Mouse (Mus musculus): Measurements from ENCODE around the gene Helz. TPM values are rescaled to one million over a fixed set of nuclear protein-coding genes. Genes with fewer than 3 reads are reported as not detected.
A peak's percentile ranks its signal among the peaks of the same experiment; 100 is the strongest.

Gene Helz
- polyA plus RNA-seq, 1 experiment from 2014 or later: 19.5 TPM

GRCm38 (mm10) chr11:107651391-107651790, 103.7 kb downstream of the Helz start:
- whole genome bisulfite sequencing: 73% methylated on average over 7 of the region's 7 CpGs
- H3K4me2 ChIP-seq (replicated peaks): no peak overlapping the region
- peaks cover 36% of the 10 kb centered on the region for H3K36me3 ChIP-seq
- H3K4me1 ChIP-seq: peaks cover 3% of the 10 kb centered on the region; the same call in 1 of the 2 replicates
- no peak overlapping the region for H3K9ac ChIP-seq
- H3K9me3 ChIP-seq (replicated peaks): no peaks in the 10 kb centered on the region
- H3K4me3 ChIP-seq (replicated peaks): no peak overlapping the region
- no peak overlapping the region for H3K27ac ChIP-seq (replicated peaks)
- H3K27me3 ChIP-seq: no peaks in the 10 kb centered on the region
- ATAC-seq (ENCODE audit: insufficient number of reproducible peaks, low FRiP score, low TSS enrichment, low read depth): no peak

GRCm38 (mm10) chr11:107652137-107652536, 104.4 kb downstream of the Helz start:
- Histone ChIP-seq H3K9me3 (replicated peaks) (no peaks in the 10 kb centered on the region), H3K4me3 (replicated peaks) (no peak overlapping the region), H3K36me3 (peaks cover 35% of the 10 kb centered on the region), H3K4me2 (replicated peaks) (no peak overlapping the region), H3K9ac (no peak overlapping the region), H3K27me3 (no peaks in the 10 kb centered on the region), H3K27ac (replicated peaks) (no peak overlapping the region), H3K4me1 (peaks cover 3% of the 10 kb centered on the region; the same call in 1 of the 2 replicates)
- ATAC-seq (ENCODE audit: insufficient number of reproducible peaks, low FRiP score, low TSS enrichment, low read depth): no peak
- WGBS: 72% methylated on average over 8 of the region's 8 CpGs

DNA sequence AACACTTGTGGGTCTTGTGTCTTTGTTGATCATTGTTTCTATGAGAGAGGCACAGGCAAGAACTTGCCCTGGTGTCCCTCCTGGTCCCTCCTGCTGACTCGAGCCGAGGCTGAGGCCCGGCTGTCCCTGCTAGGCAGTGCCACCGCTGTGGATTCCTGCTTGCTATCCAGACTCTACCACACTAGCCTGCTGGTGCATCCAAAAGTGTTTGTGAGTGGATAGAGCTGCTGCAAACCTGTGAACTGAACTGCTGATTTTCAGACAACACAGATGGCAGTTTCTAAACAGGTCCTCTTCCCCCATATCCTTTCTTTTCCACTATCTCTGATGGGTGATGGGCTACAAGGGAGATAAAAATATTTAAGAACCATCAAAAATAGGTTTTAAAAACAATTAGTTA, 107.8 kb downstream of the Helz start:
- H3K27ac ChIP-seq (replicated peaks): no peak overlapping the region
- H3K4me1 ChIP-seq: peaks cover 3% of the 10 kb centered on the region; the same call in 1 of the 2 replicates
- no peak overlapping the region for H3K9ac ChIP-seq
- no peaks in the 10 kb centered on the region for H3K27me3 ChIP-seq
- H3K4me2 ChIP-seq (replicated peaks): no peak overlapping the region
- 81% methylated on average over 4 of the region's 4 CpGs for WGBS
- H3K4me3 ChIP-seq (replicated peaks): no peak overlapping the region
- H3K36me3 ChIP-seq: peaks cover 15% of the 10 kb centered on the region
- H3K9me3 ChIP-seq (replicated peaks): no peaks in the 10 kb centered on the region
- no peak for ATAC-seq (ENCODE audit: insufficient number of reproducible peaks, low FRiP score, low TSS enrichment, low read depth)

- Histone ChIP-seq H3K4me3 (replicated peaks) (no peak overlapping the region), H3K9ac (no peak overlapping the region), H3K4me1 (no peaks in the 10 kb centered on the region), H3K36me3 (peaks cover 29% of the 10 kb centered on the region), H3K27me3 (no peaks in the 10 kb centered on the region), H3K4me2 (replicated peaks) (no peak overlapping the region), H3K27ac (replicated peaks) (no peak overlapping the region), H3K9me3 (replicated peaks) (no peaks in the 10 kb centered on the region)
- no peak for ATAC-seq (ENCODE audit: insufficient number of reproducible peaks, low FRiP score, low TSS enrichment, low read depth)
- WGBS: 69% methylated on average over 5 of the region's 5 CpGs
Observed at GRCm38 (mm10) chr11:107657117-107657516, 109.4 kb downstream of the Helz start.

GRCm38 (mm10) chr11:107660452-107660851, 112.7 kb downstream of the Helz start:
- 88% methylated on average over 4 of the region's 4 CpGs for WGBS
- H3K36me3 ChIP-seq: peaks cover 53% of the 10 kb centered on the region
- no peak overlapping the region for H3K4me2 ChIP-seq (replicated peaks)
- no peak overlapping the region for H3K4me3 ChIP-seq (replicated peaks)
- no peaks in the 10 kb centered on the region for H3K27me3 ChIP-seq
- H3K27ac ChIP-seq (replicated peaks): no peak overlapping the region
- no peaks in the 10 kb centered on the region for H3K4me1 ChIP-seq
- no peak for ATAC-seq (ENCODE audit: insufficient number of reproducible peaks, low FRiP score, low TSS enrichment, low read depth)
- H3K9ac ChIP-seq: no peak overlapping the region
- H3K9me3 ChIP-seq (replicated peaks): no peaks in the 10 kb centered on the region

GRCm38 (mm10) chr11:107662666-107663065, 114.9 kb downstream of the Helz start:
- 75% methylated on average over 5 of the region's 5 CpGs for WGBS
- Histone ChIP-seq H3K9ac (no peak overlapping the region), H3K4me1 (no peaks in the 10 kb centered on the region), H3K9me3 (replicated peaks) (no peaks in the 10 kb centered on the region), H3K4me3 (replicated peaks) (no peak overlapping the region), H3K27ac (replicated peaks) (no peak overlapping the region), H3K4me2 (replicated peaks) (no peak overlapping the region), H3K36me3 (peaks cover 66% of the 10 kb centered on the region), H3K27me3 (no peaks in the 10 kb centered on the region)
- ATAC-seq (ENCODE audit: insufficient number of reproducible peaks, low FRiP score, low TSS enrichment, low read depth): no peak

- H3K9me3 ChIP-seq (replicated peaks): no peaks in the 10 kb centered on the region
- H3K27me3 ChIP-seq: no peaks in the 10 kb centered on the region
- H3K27ac ChIP-seq (replicated peaks): no peak overlapping the region
- no peak overlapping the region for H3K9ac ChIP-seq
- H3K4me2 ChIP-seq (replicated peaks): no peak overlapping the region
- no peak for ATAC-seq (ENCODE audit: insufficient number of reproducible peaks, low FRiP score, low TSS enrichment, low read depth)
- no peak overlapping the region for H3K4me3 ChIP-seq (replicated peaks)
- peaks cover 67% of the 10 kb centered on the region for H3K36me3 ChIP-seq
- 80% methylated on average over 2 of the region's 2 CpGs for whole genome bisulfite sequencing
- H3K4me1 ChIP-seq: no peaks in the 10 kb centered on the region
Observed at GRCm38 (mm10) chr11:107667542-107667941, 119.8 kb downstream of the Helz start.

GRCm38 (mm10) chr11:107668223-107668622, 120.5 kb downstream of the Helz start:
- H3K4me3 ChIP-seq (replicated peaks): no peak overlapping the region
- no peak overlapping the region for H3K9ac ChIP-seq
- H3K9me3 ChIP-seq (replicated peaks): no peaks in the 10 kb centered on the region
- H3K4me2 ChIP-seq (replicated peaks): no peak overlapping the region
- H3K27me3 ChIP-seq: no peaks in the 10 kb centered on the region
- no peak for ATAC-seq (ENCODE audit: insufficient number of reproducible peaks, low FRiP score, low TSS enrichment, low read depth)
- no peak overlapping the region for H3K27ac ChIP-seq (replicated peaks)
- no peaks in the 10 kb centered on the region for H3K4me1 ChIP-seq
- H3K36me3 ChIP-seq: peaks cover 67% of the 10 kb centered on the region
- WGBS: 89% methylated on average over 6 of the region's 6 CpGs

- H3K4me3 ChIP-seq (replicated peaks): no peak overlapping the region
- no peak overlapping the region for H3K9ac ChIP-seq
- no peaks in the 10 kb centered on the region for H3K4me1 ChIP-seq
- ATAC-seq (ENCODE audit: insufficient number of reproducible peaks, low FRiP score, low TSS enrichment, low read depth): peak; percentile 43; the same call in 1 of the 2 replicates
- 60% methylated on average over 4 of the region's 4 CpGs for WGBS
- H3K36me3 ChIP-seq: peaks cover 68% of the 10 kb centered on the region
- H3K4me2 ChIP-seq (replicated peaks): no peak overlapping the region
- H3K27me3 ChIP-seq: no peaks in the 10 kb centered on the region
- H3K27ac ChIP-seq (replicated peaks): no peak overlapping the region
- H3K9me3 ChIP-seq (replicated peaks): no peaks in the 10 kb centered on the region
Observed at GRCm38 (mm10) chr11:107668977-107669376, 121.2 kb downstream of the Helz start.

DNA sequence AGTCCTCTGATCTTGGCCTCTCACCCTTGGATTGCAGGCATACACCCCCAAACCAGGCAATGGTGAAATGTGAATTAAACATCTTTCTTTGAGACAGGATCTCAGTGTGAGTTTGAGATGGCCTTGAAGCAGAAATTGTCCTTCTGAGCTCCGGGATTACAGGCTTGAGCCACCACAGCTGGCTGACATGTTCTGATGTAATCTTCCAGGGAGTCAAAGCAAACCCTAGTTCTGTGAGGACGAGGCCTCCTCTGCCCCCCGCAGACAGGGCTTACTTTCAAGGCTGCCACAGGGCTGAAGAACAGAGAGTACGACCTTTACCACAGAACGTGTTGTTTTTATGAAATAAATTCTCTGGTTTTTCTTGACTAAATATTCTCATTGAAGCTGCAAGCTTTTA, 126.3 kb downstream of the Helz start:
- Histone ChIP-seq H3K9me3 (replicated peaks) (no peaks in the 10 kb centered on the region), H3K36me3 (peaks cover 46% of the 10 kb centered on the region), H3K9ac (no peak overlapping the region), H3K27me3 (no peaks in the 10 kb centered on the region), H3K4me2 (replicated peaks) (no peak overlapping the region), H3K4me1 (no peaks in the 10 kb centered on the region), H3K27ac (replicated peaks) (no peak overlapping the region), H3K4me3 (replicated peaks) (no peak overlapping the region)
- 66% methylated on average over 5 of the region's 5 CpGs for WGBS
- ATAC-seq (ENCODE audit: insufficient number of reproducible peaks, low FRiP score, low TSS enrichment, low read depth): no peak

DNA sequence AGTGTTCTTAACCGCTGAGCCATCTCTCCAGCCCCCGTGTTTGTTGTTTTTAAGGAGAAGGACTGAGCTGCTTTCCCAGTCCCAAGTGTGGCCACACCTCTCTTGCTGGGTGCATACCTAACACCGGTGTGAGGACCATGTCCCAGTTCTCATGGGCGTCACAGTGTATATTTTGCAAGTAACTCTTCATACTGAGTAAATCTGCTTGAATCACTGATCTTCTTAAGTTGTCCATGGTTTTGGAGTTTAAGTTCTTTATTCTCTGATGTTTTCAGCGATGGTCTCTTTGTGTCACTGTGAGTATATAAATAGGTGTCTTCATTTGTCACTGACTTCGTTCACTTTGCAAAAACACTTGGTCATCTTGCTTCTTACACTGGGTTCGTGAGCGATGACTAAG, 126.9 kb downstream of the Helz start:
- Histone ChIP-seq H3K9me3 (replicated peaks) (no peaks in the 10 kb centered on the region), H3K4me2 (replicated peaks) (no peak overlapping the region), H3K27me3 (no peaks in the 10 kb centered on the region), H3K9ac (no peak overlapping the region), H3K4me1 (no peaks in the 10 kb centered on the region), H3K27ac (replicated peaks) (no peak overlapping the region), H3K4me3 (replicated peaks) (no peak overlapping the region), H3K36me3 (peaks cover 46% of the 10 kb centered on the region)
- WGBS: 88% methylated on average over 8 of the region's 8 CpGs
- ATAC-seq (ENCODE audit: insufficient number of reproducible peaks, low FRiP score, low TSS enrichment, low read depth): no peak

- no peak overlapping the region for H3K4me3 ChIP-seq (replicated peaks)
- peaks cover 40% of the 10 kb centered on the region for H3K36me3 ChIP-seq
- H3K9ac ChIP-seq: no peak overlapping the region
- 85% methylated on average over 10 of the region's 10 CpGs for WGBS
- H3K27ac ChIP-seq (replicated peaks): no peak overlapping the region; the same call in 1 of the 2 replicates
- no peaks in the 10 kb centered on the region for H3K9me3 ChIP-seq (replicated peaks)
- no peaks in the 10 kb centered on the region for H3K4me1 ChIP-seq
- ATAC-seq (ENCODE audit: insufficient number of reproducible peaks, low FRiP score, low TSS enrichment, low read depth): no peak
- H3K4me2 ChIP-seq (replicated peaks): no peak overlapping the region
- no peaks in the 10 kb centered on the region for H3K27me3 ChIP-seq
Observed at GRCm38 (mm10) chr11:107675246-107675645, 127.5 kb downstream of the Helz start.
